Mouse (Mus musculus) erythroid progenitor cell, adult 5-6 weeks (primary cell): ENCODE results near the gene Nexmif. TPM values are rescaled to one million over a fixed set of nuclear protein-coding genes. Genes with fewer than 3 reads are reported as not detected.
"Not testable (repeated sequence)": the region's sequence is repeated elsewhere in the genome, so short reads cannot be mapped to it uniquely, and the experiment has no call there.

Source experiments
- ATAC-seq: replicated peaks from 2 replicates; pipeline ENCODE4 v1.8.0; 2016; ENCODE audit warnings: moderate number of reproducible peaks, mild to moderate bottlenecking, moderate TSS enrichment, inconsistent platforms; ENCODE audit not compliant: poor library complexity, low FRiP score, severe bottlenecking
- total RNA-seq, 2 experiments: library from RNA; stranded (forward) in 1 of 2; stranded (reverse) in 1 of 2; fragments of 150-400 nt in 1 of 2; fragments of 186-747, 209-891 nt in 1 of 2; gene quantifications; 2 replicates each; pipeline versions ENCODE4 v1.2.3 to v1.2.4; 2015 to 2017; ENCODE audit warnings: low replicate concordance in 2 of 2

Gene Nexmif
- total RNA-seq (2015; ENCODE audit: low replicate concordance) (not detected in 2 replicates), total RNA-seq (2017; ENCODE audit: low replicate concordance) (not detected in 2 replicates)

GRCm38 (mm10) chrX:104200736-104201591 lies at the start of gene Nexmif:
Nexmif (minus strand) TSS chrX:104201185.
- ATAC-seq: no peak

DNA sequence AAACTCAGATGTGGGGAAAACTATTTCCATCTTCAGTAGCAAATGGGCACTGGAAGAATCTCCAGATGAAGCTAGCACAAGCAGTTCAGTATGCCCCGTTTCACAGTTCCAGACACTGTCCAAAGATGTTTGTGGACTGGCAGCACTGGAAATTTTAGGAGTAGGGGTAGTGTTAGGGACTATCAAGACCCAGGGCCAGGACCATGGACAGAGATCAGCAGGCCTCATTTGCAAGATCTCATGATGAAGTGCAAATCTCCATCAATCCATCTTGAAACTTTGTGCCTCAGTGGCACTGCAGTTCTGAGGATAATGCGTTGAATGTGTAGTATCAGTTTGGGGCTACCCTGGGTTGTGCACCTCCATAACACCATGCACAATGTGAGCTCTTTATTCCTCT lies 7.7 kb upstream of the Nexmif start:
- no peak for ATAC-seq

DNA sequence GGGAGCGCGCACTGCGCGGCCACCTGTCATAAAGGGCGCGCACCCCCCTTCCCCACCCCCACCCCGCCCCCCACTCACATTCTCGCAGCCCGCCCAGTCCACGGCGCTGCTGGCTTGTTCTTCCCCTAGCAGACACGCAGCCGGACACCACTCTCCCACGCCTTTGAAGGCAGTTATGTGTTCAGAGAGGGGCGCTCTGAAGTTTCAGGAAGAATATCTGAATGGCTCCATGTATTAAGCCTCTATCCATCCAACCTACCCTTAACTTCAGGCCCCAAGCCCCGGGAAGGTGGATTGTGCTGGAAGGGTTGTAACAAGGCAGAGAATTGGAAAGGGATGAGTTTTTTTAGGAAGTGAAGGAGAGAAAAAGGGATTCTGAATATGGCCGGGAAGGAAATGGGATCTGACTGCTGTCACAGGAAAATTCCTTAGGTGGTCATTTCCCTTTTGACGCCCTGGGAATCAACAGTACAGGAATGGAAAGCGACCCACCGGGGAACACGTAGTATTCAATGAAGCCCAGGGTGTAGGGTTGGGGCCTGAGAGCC lies 681 bp upstream of the Nexmif start:
- ATAC-seq: no peak

DNA sequence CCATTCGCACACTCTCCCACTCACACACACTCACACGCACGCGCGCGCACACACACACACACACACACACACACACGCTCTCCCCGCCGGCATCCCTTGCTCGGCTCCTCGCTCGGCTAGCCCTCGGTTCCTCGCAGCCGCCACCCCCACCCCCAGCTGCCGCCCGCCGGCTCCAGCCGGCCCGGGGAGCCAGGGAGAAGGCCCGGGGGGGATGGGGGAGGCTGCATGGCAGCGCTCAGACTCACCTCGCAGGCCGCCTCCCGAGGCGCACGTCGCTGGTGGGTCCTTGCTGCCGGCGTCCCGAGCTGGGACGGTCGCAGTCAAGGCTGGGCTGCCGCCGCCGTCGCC lies 623 bp downstream of the Nexmif start:
- no peak for ATAC-seq

- no peak for ATAC-seq
Observed at GRCm38 (mm10) chrX:104199611-104200387, 1.2 kb downstream of the Nexmif start.

DNA sequence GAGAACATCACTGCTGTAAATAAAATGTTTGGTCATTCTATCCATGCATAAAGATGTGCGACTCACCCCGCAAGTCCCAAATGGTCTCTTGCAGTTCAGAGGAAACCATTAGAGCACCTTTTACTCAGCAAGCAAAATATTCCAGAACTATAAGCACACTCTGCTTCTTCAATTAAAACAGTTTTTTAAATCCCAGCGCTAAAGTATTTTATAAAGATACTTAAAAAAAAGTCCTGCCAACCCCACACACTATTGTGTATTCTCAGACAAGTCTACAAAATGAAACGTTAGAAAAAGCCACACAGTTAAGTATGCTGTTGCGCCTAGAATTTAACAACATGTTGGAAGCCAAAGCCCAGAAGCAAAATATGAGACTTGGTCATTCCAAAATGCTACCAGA lies 1.9 kb downstream of the Nexmif start:
- no peak for ATAC-seq

GRCm38 (mm10) chrX:104196561-104196960 lies 4.4 kb downstream of the Nexmif start:
- no peak for ATAC-seq

GRCm38 (mm10) chrX:104179257-104179656 lies 21.7 kb downstream of the Nexmif start:
- no peak for ATAC-seq

GRCm38 (mm10) chrX:104150072-104150471 lies 50.9 kb downstream of the Nexmif start:
- no peak for ATAC-seq

- ATAC-seq: not testable (repeated sequence)
Observed at GRCm38 (mm10) chrX:104115266-104115665, 85.7 kb downstream of the Nexmif start.

GRCm38 (mm10) chrX:104114596-104114995 lies 86.4 kb downstream of the Nexmif start:
- ATAC-seq: no peak

- no peak for ATAC-seq
Observed at GRCm38 (mm10) chrX:104054848-104055247, 146.1 kb downstream of the Nexmif start.

GRCm38 (mm10) chrX:104040276-104040675 lies 160.7 kb downstream of the Nexmif start:
- ATAC-seq: no peak

GRCm38 (mm10) chrX:104033843-104034242 lies 167.1 kb downstream of the Nexmif start:
- ATAC-seq: no peak

- ATAC-seq: no peak
Observed at GRCm38 (mm10) chrX:104032756-104033155, 168.2 kb downstream of the Nexmif start.

Other genes starting within 250 kb of the Nexmif start
- 15.1 and 31.0 TPM in 2 replicates for gene Rlim, start 219.9 kb downstream of the Nexmif start, total RNA-seq (2015; ENCODE audit: low replicate concordance)
- 27.7 and 32.1 TPM in 2 replicates for gene Rlim, start 219.9 kb downstream of the Nexmif start, total RNA-seq (2017; ENCODE audit: low replicate concordance)
- gene Abcb7, start 212.7 kb upstream of the Nexmif start, total RNA-seq (2015; ENCODE audit: low replicate concordance): 39.6 and 58.7 TPM in 2 replicates
- gene Abcb7, start 212.7 kb upstream of the Nexmif start, total RNA-seq (2017; ENCODE audit: low replicate concordance): 44.9 and 63.5 TPM in 2 replicates